Mouse (Mus musculus): ENCODE measurements around the gene Wwtr1. TPM values are rescaled to one million over a fixed set of nuclear protein-coding genes. Genes with fewer than 3 reads are reported as not detected.

Wwtr1 gene
- polyA plus RNA-seq, 1 experiment from 2014 or later: 28.9 TPM

- no peak overlapping the region for H3K27ac ChIP-seq
- peaks cover 2% of the 10 kb centered on the region; the same call in 1 of the 2 replicates for H3K4me1 ChIP-seq (replicated peaks; ENCODE audit: insufficient read depth, low read length)
- ATAC-seq (replicated peaks; ENCODE audit: low FRiP score, low read depth): no peak
- H3K36me3 ChIP-seq (ENCODE audit: insufficient read depth, low read length): no peaks in the 10 kb centered on the region
- no peaks in the 10 kb centered on the region for H3K9me3 ChIP-seq (replicated peaks; ENCODE audit: low read length)
- no peak for TF ChIP-seq CTCF (IDR thresholded peaks at IDR 0.05; ENCODE audit: low read depth)
- no peak overlapping the region for H3K4me3 ChIP-seq (replicated peaks; ENCODE audit: low read depth, low read length)
- no peak for DNase-seq (ENCODE audit: low spot score)
- no peaks in the 10 kb centered on the region for H3K27me3 ChIP-seq (ENCODE audit: insufficient read depth, low read length)
- 83% methylated on average over 1 of the region's 1 CpGs for WGBS
- H3K4me2 ChIP-seq (ENCODE audit: low read length): no peak overlapping the region
- no peak overlapping the region for H3K9ac ChIP-seq (ENCODE audit: low read depth, low read length)
Measured at GRCm38 (mm10) chr3:57530836-57531235, 44.9 kb downstream of the Wwtr1 start.

DNA sequence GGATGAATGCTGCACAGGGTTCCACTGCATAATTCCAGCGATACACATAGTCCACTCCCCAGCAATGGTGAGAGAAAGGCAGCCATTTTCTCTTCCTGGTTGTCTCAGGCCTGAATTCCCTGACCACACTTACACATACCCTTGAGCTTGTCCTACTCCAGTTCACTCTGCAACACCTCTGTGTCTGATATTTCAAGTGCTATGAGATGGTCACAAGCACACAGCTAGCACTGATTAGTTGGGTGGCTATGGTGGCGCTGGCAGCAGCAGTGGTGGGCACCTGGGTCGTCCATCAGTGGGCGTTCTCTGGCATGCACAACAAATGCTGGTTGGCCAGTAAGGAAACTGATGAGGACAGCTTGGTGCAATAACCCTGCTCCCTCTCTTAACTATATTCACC, 45.5 kb downstream of the Wwtr1 start:
- no peaks in the 10 kb centered on the region for H3K4me1 ChIP-seq (replicated peaks; ENCODE audit: insufficient read depth, low read length)
- no peaks in the 10 kb centered on the region for H3K27me3 ChIP-seq (ENCODE audit: insufficient read depth, low read length)
- WGBS: 98% methylated on average over 4 of the region's 4 CpGs
- H3K4me2 ChIP-seq (ENCODE audit: low read length): no peak overlapping the region
- no peak for ATAC-seq (replicated peaks; ENCODE audit: low FRiP score, low read depth)
- H3K9me3 ChIP-seq (replicated peaks; ENCODE audit: low read length): no peaks in the 10 kb centered on the region
- H3K9ac ChIP-seq (ENCODE audit: low read depth, low read length): no peak overlapping the region
- no peak for DNase-seq (ENCODE audit: low spot score)
- H3K36me3 ChIP-seq (ENCODE audit: insufficient read depth, low read length): no peaks in the 10 kb centered on the region
- no peak overlapping the region for H3K4me3 ChIP-seq (replicated peaks; ENCODE audit: low read depth, low read length)
- TF ChIP-seq CTCF (IDR thresholded peaks at IDR 0.05; ENCODE audit: low read depth): no peak
- no peak overlapping the region for H3K27ac ChIP-seq

- TF ChIP-seq CTCF (IDR thresholded peaks at IDR 0.05; ENCODE audit: low read depth): no peak
- Histone ChIP-seq H3K4me3 (replicated peaks; ENCODE audit: low read depth, low read length) (no peak overlapping the region), H3K27me3 (ENCODE audit: insufficient read depth, low read length) (no peaks in the 10 kb centered on the region), H3K27ac (no peak overlapping the region), H3K4me2 (ENCODE audit: low read length) (no peak overlapping the region), H3K36me3 (ENCODE audit: insufficient read depth, low read length) (no peaks in the 10 kb centered on the region), H3K9me3 (replicated peaks; ENCODE audit: low read length) (no peaks in the 10 kb centered on the region), H3K4me1 (replicated peaks; ENCODE audit: insufficient read depth, low read length) (no peaks in the 10 kb centered on the region), H3K9ac (ENCODE audit: low read depth, low read length) (no peak overlapping the region)
- no peak for DNase-seq (ENCODE audit: low spot score)
- ATAC-seq (replicated peaks; ENCODE audit: low FRiP score, low read depth): no peak
Measured at GRCm38 (mm10) chr3:57527154-57527553, 48.6 kb downstream of the Wwtr1 start.

DNA sequence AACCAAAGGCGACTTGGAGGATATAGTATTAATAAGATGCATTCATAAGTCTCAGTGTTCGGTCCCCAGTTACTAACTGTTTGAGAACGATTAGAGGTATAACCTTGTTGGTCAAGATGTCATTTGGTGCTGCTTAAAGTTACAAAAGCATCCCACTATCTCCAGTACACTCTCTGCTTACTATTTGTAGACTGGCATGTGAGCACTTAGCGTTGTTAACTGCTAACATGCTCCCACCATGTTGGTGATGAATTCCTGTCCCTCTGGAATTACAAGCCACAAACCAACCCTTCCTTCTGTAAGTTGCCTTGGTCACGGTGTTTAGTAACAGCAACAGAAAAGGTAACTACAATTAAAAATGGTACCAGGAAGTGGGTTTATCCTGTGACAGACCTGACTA, 52.6 kb downstream of the Wwtr1 start:
- Histone ChIP-seq H3K27me3 (ENCODE audit: insufficient read depth, low read length) (no peaks in the 10 kb centered on the region), H3K36me3 (ENCODE audit: insufficient read depth, low read length) (no peaks in the 10 kb centered on the region), H3K4me3 (replicated peaks; ENCODE audit: low read depth, low read length) (no peak overlapping the region), H3K9ac (ENCODE audit: low read depth, low read length) (no peak overlapping the region), H3K4me2 (ENCODE audit: low read length) (no peak overlapping the region), H3K9me3 (replicated peaks; ENCODE audit: low read length) (no peaks in the 10 kb centered on the region), H3K4me1 (replicated peaks; ENCODE audit: insufficient read depth, low read length) (no peaks in the 10 kb centered on the region), H3K27ac (no peak overlapping the region)
- TF ChIP-seq CTCF (IDR thresholded peaks at IDR 0.05; ENCODE audit: low read depth): no peak
- WGBS: 95% methylated on average over 5 of the region's 5 CpGs
- ATAC-seq (replicated peaks; ENCODE audit: low FRiP score, low read depth): no peak
- DNase-seq (ENCODE audit: low spot score): no peak

- no peak for DNase-seq (ENCODE audit: low spot score)
- Histone ChIP-seq H3K36me3 (ENCODE audit: insufficient read depth, low read length) (no peaks in the 10 kb centered on the region), H3K27me3 (ENCODE audit: insufficient read depth, low read length) (no peaks in the 10 kb centered on the region), H3K9ac (ENCODE audit: low read depth, low read length) (no peak overlapping the region), H3K4me2 (ENCODE audit: low read length) (no peak overlapping the region), H3K4me3 (replicated peaks; ENCODE audit: low read depth, low read length) (no peak overlapping the region), H3K4me1 (replicated peaks; ENCODE audit: insufficient read depth, low read length) (no peaks in the 10 kb centered on the region), H3K27ac (no peak overlapping the region), H3K9me3 (replicated peaks; ENCODE audit: low read length) (no peaks in the 10 kb centered on the region)
- ATAC-seq (replicated peaks; ENCODE audit: low FRiP score, low read depth): no peak
- TF ChIP-seq CTCF (IDR thresholded peaks at IDR 0.05; ENCODE audit: low read depth): no peak
- 80% methylated on average over 4 of the region's 4 CpGs for WGBS
Measured at GRCm38 (mm10) chr3:57521876-57522275, 53.8 kb downstream of the Wwtr1 start.

GRCm38 (mm10) chr3:57519995-57520394, 55.7 kb downstream of the Wwtr1 start:
- DNase-seq (ENCODE audit: low spot score) (no peak), ATAC-seq (replicated peaks; ENCODE audit: low FRiP score, low read depth) (no peak)
- Histone ChIP-seq H3K27ac (no peak overlapping the region), H3K4me1 (replicated peaks; ENCODE audit: insufficient read depth, low read length) (no peaks in the 10 kb centered on the region), H3K27me3 (ENCODE audit: insufficient read depth, low read length) (no peaks in the 10 kb centered on the region), H3K9ac (ENCODE audit: low read depth, low read length) (no peak overlapping the region), H3K36me3 (ENCODE audit: insufficient read depth, low read length) (no peaks in the 10 kb centered on the region), H3K9me3 (replicated peaks; ENCODE audit: low read length) (no peaks in the 10 kb centered on the region), H3K4me2 (ENCODE audit: low read length) (no peak overlapping the region), H3K4me3 (replicated peaks; ENCODE audit: low read depth, low read length) (no peak overlapping the region)
- 92% methylated on average over 7 of the region's 7 CpGs for WGBS
- TF ChIP-seq CTCF (IDR thresholded peaks at IDR 0.05; ENCODE audit: low read depth): no peak

GRCm38 (mm10) chr3:57516146-57516545, 59.6 kb downstream of the Wwtr1 start:
- DNase-seq (ENCODE audit: low spot score) (peak; percentile 66), ATAC-seq (replicated peaks; ENCODE audit: low FRiP score, low read depth) (no peak)
- H3K4me1 ChIP-seq (replicated peaks; ENCODE audit: insufficient read depth, low read length): 0 out of 2 replicates have a peak, but pooled peaks cover 6% of the 10 kb centered on the region
- no peaks in the 10 kb centered on the region for H3K9me3 ChIP-seq (replicated peaks; ENCODE audit: low read length)
- H3K9ac ChIP-seq (ENCODE audit: low read depth, low read length): no peak overlapping the region
- no peaks in the 10 kb centered on the region for H3K27me3 ChIP-seq (ENCODE audit: insufficient read depth, low read length)
- 49% methylated on average over 4 of the region's 4 CpGs for WGBS
- 0 out of 2 replicates have a peak overlapping the region, but pooled peaks have one; percentile 36 for H3K27ac ChIP-seq
- TF ChIP-seq CTCF (IDR thresholded peaks at IDR 0.05; ENCODE audit: low read depth): no peak
- H3K4me2 ChIP-seq (ENCODE audit: low read length): no peak overlapping the region
- H3K36me3 ChIP-seq (ENCODE audit: insufficient read depth, low read length): no peaks in the 10 kb centered on the region
- H3K4me3 ChIP-seq (replicated peaks; ENCODE audit: low read depth, low read length): no peak overlapping the region

Data from kidney, postnatal 0 days (tissue).